Mouse (Mus musculus): ENCODE measurements around the gene Matn3.

The Matn3 gene

DNA sequence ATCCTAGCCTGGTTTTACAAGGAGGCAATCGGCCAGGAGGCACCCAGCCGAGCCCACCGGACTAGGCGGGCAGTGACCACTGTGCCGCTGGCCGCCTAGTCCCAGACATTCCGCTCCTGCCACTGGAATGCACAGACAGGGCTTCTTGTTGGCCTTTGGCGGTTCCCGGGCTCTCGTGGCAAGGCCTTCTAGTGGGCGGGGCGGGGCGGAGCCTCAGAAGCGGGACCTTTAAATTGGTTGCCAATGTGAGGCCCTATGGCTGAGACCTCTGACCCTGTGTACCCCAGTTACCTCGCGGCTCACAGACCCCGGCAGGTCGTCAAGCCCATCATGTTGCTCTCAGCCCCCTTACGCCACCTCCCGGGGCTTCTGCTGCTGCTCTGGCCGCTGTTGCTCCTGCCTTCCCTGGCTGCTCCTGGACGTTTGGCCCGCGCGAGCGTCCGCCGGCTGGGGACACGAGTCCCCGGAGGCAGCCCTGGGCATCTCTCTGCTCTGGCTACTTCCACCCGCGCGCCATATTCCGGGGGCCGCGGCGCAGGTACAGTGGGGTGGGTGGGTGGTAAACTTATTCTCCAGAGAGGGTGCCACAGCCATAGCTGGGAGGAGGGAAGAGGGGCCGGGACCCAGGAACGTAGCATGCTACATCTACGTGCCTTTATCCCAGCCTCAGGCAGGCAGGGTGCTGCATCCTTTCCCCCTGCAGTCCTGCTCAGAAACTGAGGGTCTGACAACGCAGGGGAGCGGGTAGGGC is at the start of gene Matn3:
Gene Matn3, plus strand, starts transcription at position 216 of the 751 bp plus-strand sequence.
- peak; percentile 6 for DNase-seq (ENCODE audit: low spot score)

DNA sequence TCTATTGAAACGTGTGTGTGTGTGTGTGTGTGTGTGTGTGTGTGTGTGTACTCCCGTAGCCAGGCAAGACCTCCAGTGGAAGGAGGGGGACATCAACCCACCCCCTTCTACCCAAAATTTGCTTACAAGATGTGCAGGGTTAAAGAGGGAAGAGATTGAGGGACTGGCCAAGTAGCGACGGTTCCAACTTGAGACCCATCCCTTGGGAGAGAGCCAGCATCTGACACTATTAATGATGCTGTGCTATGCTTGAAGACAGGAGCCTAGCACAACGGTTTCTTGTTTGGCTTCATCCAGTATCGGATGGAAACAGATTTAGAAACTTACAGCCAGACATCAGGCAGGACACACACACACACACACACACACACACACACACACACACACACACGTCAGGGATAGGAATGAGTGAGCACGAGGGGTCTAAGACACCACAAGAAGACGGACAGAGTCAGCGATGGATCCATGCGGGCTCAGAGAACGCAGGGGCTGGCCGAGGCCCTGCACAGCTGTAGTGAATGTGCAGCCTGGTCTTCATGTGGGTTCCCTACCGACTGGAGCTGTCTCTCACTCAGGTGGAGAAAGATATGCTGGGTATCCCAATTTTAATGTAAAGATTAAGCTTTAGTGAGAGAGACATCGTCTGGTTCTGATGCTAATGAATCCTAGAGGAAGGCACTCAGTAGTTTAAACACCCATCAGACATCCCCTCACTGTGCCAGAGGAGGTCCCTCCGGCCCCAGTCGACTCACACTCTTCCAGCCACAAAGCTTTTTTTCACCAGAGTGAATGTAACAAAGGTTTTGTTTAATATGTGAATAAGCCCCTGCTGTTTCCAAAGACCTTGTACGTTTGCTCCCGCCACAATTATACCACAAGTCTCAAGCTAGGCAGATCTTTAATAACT is 48.6 kb upstream of the Matn3 start:
- DNase-seq (ENCODE audit: low spot score): no peak

DNA sequence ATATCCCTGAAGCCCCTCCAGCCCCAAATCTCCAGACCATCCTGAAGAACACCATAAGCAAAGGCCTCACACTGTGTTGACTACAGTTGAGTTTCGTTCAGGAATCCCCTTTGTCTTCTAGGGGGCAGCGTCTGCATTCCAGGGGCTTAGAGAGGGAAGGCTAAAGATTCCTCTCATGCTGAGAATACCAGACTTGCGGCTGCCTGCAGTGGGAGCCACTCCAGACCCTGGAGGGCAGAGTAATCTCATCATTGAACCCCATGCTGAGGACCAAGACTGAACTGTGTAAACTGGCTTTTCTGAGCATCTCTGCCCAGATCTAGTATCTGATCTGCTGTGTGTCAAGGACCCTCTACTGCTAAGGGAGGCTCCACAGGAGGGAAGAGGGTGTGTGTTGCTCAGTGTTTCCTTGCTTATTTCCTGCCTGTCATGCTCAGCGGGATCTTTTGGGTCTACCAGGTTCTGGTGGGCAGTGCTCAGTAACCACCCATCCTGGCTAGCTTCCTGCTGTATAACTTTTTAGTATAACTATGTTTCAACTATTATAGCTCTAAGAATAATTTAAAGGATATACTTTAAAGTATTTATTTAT is 47.5 kb upstream of the Matn3 start:
- DNase-seq (ENCODE audit: low spot score): no peak

DNA sequence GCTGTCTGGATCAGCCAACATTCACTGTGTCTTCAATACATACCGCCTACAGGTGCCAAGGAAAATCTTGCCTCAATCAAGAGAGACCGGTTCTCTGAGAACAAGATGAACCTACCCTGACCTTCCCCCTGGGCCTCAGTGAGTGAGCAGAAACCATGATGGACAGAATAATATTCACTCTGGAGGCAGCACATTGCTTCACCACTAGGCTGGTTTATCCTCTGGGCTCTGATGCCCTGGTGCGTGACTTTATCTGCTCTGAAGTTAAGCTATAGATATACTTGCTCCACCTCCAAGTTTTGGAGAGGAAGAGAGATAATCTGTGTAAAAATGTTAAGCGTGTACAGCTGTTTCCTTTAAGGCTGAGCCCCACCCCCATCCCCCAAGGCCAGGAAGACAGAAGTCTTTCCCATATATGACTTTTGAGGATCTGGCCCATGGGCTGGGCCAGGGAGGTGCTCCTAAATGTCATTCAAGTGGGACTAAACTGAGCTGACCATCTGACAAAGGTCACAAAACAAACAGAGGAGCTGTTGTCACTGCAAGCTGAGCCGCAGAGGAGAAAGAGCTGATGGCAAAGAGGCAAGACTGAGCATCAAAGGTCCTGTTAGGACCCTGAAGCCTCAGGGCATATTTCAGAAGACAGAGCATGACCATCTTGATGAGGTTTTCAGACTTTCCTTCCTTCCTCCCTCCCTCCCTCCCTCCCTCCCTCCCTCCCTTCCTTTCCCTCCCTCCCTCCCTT is 46.6 kb upstream of the Matn3 start:
- DNase-seq (ENCODE audit: low spot score): no peak

DNA sequence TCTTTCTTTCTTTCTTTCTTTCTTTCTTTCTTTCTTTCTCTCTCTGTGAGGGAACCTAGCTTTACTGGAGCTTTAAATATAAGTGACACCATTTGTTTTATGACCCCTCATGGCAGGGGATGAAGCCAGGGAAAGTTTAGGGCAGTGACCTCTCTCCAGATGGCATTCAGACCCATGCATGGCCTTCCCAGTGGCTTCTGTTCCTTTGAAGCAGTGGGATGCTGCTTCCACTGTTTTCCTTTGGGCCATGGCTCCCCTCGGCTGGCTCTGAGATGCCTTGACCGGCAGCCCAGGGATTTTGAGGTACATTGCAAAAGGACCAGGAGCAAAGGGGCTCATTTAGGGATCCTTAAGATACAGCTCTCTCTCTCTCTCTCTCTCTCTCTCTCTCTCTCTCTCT is 45.8 kb upstream of the Matn3 start:
- DNase-seq (ENCODE audit: low spot score): no peak

DNA sequence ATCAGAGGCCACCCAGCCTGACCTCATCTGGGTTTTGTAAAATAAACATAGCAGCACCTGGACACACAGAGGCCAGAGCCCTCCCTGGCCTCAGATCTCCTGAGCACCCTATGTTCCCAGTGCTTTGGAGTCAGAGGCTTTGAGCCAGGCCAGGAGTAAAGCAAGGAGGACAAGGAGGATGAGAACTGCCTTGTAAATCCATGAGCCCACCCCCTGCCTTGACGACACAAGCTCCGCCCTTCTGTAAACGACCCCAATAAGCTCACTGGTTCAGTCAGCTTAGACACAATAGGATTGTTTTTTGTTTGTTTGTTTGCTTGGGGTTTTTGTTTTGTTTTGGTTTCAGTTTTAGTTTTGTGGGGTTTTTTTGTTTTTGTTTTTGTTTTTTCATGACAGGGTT is 45.2 kb upstream of the Matn3 start:
- no peak for DNase-seq (ENCODE audit: low spot score)

DNA sequence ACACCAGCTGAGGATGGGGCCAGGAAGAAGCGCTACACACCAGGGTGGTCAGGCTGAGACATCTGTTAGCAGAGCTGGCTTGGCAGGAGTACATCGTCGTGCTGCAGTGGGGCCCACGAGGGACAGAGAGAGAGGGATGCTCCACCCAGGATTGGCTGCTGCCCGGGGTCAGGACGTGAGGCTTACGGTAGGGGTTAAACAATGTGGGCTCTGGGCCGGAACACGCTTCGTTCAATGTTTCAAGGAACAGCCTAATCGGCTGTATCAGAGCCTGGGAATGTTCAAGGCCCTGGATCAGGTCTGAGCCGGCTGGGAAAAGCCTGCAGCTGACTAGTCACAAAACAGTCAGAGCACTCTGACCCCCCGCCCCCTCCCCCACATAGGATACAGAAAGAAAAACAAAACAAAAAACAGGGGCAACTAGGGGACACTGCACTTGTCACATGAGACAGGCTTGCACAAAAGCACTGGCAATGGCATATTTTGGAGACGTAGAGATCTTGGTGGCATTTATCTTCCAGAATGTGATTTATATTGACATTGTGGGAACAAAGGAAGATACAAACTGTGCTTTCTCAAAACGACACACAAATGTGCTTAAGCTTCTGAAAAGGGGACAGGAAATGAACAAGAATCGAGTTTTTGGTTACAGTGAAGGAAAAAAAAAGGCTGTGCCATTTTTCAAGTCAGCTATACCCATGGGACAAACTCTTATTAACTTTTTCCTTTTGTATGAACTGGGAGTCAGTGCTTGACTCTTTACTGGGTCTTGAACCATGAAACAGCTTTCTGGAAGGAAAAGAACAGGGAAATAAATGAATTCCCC is 34.7 kb upstream of the Matn3 start:
- no peak for DNase-seq (ENCODE audit: low spot score)

DNA sequence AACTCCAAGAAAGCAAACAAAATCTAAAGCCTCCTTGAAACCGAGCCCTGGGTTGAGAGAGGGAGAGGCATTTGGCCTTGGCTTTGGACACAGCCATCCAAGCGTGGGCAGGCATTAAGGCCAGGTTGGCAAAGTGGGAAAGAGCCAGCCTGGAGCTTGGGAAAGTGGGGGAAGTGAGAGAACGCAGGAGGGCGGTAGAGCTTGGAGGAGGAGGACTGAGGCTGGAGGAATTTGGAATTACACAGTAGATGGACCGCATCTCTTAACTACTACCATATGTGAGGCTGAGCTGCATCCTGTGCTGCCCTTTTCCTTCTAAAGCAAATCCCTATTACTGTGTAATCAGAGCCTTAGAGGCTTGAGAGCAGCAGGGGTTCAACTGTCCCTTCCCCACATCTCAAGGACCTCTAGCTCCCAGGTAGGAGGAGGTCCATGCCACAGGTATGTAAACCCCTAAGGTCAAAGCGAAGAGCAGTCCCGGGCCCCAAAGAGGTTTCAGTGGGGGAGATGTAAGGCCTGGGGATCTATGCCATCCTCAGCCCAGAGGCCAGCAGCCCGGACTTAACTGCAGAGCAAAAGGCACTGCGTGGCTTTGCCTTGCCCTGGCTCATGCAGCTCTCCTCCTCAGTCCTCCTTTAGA is 33.9 kb upstream of the Matn3 start:
- no peak for DNase-seq (ENCODE audit: low spot score)

DNA sequence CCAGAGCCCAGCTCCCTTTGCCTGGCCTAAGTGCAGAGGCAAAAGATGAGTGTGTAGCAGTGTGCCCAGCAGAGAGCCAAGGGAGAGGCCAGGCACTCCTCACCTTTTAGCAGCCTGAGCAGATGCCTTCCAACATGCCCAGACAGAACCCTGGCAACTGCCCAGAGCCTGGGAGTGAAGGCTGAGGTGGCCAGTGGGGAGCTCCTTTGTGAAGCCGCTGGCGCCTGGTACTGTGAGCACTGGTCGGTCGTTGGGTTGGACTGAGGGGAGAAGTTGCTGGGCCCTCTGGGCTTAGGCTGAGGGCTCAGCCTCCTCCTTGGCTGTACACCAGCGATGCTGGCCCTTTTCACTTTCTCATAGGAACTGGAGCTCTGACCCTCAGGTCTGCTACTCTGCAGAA is 31.4 kb upstream of the Matn3 start:
- DNase-seq (ENCODE audit: low spot score): no peak

DNA sequence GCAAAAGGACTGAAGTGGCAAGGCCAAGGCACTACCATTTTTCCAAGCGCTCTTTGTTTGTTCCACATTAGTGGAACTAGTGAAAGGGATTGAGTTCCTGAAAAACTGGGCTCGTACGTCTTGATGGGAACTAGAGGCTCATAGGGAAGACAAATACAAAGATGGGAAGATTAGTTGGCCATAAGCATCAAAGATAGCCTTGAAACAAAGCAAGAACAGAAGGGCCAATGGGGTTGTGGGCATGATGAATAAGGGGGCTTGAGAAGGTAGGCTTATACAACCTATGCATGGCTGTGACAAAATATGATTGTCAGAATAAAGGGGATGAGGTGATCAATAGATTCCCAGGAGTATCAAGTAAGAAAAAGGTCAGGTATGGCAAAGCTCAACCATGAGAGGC is 28.5 kb upstream of the Matn3 start:
- no peak for DNase-seq (ENCODE audit: low spot score)

DNA sequence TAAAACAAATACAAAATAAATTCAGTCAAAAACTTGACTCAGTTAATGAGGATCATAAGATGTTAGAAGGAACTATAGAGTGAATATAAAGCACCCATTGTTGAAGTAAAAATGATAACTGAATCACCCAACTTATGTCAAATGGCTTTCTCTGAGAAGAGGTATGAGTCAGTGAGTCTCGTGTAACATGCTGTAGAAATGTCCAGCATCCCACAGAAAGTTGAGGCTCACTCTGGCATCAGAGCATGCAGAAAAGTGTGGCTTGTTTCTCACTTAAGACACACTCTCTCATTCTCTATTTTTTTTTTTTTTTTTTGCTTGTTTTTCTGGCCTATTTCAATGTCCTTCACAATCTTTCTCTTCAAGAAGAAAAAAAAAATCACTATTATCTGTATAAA is 26.7 kb upstream of the Matn3 start:
- DNase-seq (ENCODE audit: low spot score): no peak

DNA sequence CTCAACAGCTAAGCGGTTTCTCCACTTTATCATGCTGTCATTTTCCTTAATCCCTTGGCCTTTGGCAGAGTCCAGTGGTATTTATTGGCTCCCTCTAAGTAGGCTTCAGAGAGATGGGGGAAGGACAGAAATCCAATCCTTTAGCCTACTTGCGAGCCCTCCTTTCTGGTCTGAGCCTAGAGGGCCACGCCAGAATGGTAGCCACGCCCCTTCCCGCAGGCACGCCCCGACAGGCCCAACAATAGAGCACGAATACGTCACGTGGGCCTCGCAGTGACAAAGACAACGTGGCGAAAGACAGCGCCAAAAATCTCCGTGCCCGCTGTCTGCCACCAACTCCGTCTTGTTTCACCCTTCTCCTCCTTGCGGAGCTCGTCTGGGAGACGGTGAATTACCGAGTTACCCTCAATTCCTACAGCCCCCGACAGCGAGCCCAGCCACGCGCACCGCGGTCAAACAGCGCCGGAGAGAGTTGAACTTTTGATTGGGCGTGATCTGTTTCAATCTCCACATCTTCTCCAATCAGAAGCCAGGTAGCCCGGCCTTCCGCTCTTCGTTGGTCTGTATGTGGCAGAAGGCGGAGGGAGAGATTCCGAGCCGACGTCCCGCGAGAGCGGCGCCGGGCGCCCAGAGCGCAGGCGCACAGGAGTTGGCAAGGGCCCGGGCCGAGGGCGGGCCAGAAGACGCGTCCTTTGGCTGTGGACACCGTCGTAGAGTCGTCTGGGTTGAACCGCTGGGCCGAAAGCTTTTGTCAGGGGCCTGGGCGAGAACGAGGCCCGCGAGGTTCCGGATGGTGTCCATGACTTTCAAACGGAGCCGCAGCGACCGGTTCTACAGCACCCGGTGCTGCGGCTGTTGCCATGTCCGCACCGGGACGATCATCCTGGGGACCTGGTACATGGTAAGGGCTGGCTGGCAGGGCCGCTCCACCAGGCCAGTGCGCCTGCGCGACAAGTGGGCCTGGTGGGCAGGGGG is 26.0 kb upstream of the Matn3 start, which contains the start of gene Laptm4a:
Gene Laptm4a, plus strand, starts transcription at position 271 of the 975 bp plus-strand sequence.
- peak; percentile 98 for DNase-seq (ENCODE audit: low spot score)

DNA sequence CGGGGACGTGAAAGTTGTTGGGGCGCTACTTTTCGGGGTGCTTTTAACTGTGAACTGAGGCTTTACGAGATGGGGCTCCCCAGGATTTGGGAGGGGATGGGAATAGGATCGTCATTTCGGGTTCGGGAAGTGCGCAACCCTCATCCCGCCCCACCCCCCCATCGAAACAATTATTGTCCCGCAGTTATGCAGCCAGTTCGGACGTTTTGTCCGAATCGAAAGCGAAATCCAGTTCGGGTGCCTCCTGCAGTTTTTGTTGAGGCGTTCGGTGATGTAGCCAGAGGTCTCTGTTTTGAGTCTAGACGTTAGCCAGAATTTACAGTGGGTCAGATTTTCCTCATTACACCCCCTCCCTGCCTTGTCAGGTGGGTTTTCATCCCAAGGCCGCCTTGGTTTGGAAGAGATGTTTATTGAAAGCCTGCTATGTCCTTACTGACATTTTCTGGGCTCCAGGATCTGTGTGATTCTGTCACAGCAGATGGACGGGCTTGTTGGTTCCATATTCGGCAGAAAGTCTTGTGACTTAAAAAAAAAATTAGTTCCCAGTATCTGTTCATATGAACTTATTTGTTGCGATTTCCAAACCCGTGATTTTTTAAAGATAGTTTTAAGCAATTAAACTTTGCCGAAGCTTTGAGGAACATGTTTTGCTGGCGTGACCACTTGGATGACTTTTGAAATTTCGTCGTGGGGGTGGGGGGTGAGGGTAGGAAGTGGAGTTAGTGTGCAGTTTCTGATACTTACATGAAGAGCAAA is 25.2 kb upstream of the Matn3 start:
- peak; percentile 4 for DNase-seq (ENCODE audit: low spot score)

DNA sequence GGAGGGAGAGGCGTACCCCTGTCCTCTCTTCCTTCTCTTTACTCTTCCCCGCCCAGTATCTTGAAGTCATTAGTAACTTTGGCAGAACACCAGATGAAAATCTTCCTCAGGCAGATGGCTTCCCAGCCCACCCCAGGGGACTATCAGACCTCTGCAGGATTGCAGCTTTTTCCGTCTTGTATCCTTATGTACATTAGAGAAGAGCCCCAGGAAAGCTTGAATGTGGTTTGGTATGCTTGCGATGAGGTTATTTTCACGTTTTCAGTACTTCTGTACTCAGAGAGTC is 24.7 kb upstream of the Matn3 start:
- DNase-seq (ENCODE audit: low spot score): no peak

DNA sequence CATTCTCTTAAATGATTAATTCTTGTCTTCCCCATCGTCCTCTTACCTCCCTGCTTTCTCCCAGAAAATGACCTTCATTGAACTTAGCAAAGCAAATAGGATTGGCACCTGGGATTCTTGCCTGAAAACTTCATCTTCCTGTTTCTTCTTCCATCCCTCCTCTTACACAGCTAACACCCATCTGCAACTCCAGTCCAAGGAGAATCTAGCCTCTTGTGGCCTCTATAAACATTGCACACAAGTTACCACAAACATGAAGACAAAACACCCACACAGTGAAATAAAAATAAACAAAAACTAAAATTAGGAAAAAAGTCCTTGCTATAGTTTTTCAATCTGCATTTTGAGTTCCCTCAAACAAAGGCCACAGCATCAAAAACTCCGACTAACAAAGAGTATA is 24.1 kb upstream of the Matn3 start:
- DNase-seq (ENCODE audit: low spot score): no peak

DNA sequence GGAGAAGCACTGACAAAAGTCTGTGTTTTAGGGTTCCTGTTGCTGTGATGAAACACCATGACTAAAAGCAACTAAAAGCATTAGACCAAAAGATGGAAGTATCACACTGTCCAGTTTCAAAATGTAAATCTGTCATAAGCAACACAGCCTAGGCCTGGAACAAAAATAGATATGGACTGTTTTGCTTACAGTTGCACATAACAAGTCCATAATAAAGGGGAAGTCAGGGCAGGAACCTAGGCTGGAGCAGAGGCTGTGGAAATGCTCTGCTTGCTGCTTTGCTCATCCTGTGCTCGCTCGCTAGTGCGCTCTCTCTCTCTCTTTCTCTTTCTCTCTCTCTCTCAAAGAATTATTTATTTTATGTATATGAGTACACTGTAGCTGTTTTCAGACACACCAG is 20.1 kb upstream of the Matn3 start:
- no peak for DNase-seq (ENCODE audit: low spot score)

DNA sequence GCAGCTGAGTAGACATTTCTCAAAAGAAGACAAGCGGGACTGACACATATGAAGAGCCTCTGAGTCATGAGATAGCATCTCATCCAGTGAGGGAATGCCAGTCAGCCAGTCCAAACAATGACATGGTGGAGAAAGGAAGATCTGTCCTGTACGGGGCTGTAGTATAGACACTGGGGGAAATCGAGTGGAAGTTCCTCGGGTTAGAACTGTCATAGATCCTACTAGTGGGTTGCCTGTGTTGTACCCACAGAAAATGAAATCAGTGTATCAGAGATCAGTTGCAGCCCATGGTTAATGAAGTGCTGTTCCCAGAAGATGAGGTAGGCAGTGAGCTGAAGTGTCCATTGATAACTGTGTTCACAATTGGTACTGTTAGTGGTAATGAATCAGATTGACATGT is 19.0 kb upstream of the Matn3 start:
- DNase-seq (ENCODE audit: low spot score): no peak

DNA sequence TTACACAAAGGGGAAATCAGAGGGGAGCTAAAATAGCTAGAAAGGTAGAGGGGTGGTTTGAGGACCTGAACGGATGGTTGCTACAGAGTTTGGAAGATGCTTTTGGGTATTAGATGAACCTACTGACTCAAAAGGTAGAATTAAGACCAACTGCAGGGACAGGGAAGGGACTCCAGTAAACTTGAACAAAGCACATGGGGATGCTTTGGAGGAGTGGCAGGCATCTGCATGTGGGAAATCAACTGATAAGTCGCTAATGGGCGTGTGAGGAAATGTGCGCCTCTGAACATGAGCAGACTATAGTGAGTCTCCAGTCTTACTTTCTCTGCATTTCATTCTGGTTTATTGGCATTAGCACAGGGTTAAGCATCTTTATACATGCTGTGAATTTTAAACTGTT is 16.6 kb upstream of the Matn3 start:
- no peak for DNase-seq (ENCODE audit: low spot score)

DNA sequence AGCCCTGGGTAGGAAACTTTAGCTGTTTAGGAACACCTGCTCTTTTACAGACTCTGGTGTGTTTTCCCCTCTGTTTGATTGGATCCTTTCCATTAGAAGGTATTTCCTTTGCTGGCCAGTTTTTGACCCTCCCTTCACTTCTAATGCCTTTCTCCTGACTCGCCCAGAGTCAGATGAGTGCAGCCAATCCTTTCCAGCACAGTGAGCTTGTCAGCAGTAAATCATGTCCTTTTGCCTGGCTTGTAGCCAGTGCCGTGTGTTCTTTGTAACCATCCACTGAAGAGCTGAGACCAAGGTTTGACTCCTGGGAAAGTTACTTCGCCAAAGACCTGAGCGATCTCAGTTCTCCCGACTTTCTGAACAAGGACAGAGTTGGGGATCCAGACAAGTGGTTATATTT is 12.4 kb upstream of the Matn3 start:
- no peak for DNase-seq (ENCODE audit: low spot score)

Data from T-cell, adult 2 months (primary cell).